Mouse (Mus musculus): Measurements from ENCODE around the gene Klhl22. TPM values are rescaled to one million over a fixed set of nuclear protein-coding genes. Genes with fewer than 3 reads are reported as not detected.

Klhl22 gene
- polyA plus RNA-seq (2014; fragmentation: Nextera tagmentation; extraction: Ambion mirVana): 48.0 and 58.1 TPM in 2 replicates

DNA sequence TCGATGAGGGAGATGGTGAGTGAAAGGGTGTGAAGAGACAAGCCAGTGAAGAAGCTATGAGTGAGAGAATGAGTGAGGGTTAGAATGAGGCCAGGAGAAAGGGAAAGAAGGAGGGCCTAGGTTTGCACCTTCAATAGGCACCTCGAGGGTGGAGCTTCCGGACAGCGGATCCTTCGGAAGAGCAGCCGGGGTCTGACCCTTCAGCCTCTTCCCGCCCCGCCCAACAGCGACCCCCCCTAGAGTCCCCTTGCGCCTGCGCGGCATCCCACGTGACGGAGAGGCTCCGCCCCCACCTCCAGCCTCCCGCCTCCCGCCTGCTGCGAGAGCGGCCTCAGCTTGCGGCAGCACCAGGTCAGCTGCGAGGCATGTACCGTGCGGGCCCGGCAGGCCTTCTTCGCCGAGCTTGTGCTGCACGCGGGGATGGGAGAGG is at the start of gene Klhl22:
TSS of gene Klhl22 (plus strand) at position 275 of the 430 bp plus-strand sequence.
- peak; percentile 93 for DNase-seq (ENCODE audit: low spot score)
- WGBS: 1% methylated on average over 26 of the region's 28 CpGs
- Histone ChIP-seq H3K9me3 (replicated peaks; ENCODE audit: control insufficient read depth, low read length) (no peaks in the 10 kb centered on the region), H3K27me3 (ENCODE audit: control insufficient read depth, insufficient read depth, low read length) (no peaks in the 10 kb centered on the region), H3K4me1 (ENCODE audit: control insufficient read depth, insufficient read depth, low read length) (peaks cover 4% of the 10 kb centered on the region), H3K4me2 (ENCODE audit: low read depth, low read length) (peak within 1 kb of the TSS; percentile 97), H3K9ac (replicated peaks; ENCODE audit: low read length) (peak within 1 kb of the TSS; percentile 93), H3K27ac (replicated peaks; ENCODE audit: low read depth, low read length) (0 out of 2 replicates have a peak within 1 kb of the TSS, but pooled peaks have one; percentile 28), H3K36me3 (replicated peaks; ENCODE audit: control insufficient read depth, insufficient read depth, low read depth, low read length) (no peaks in the 10 kb centered on the region), H3K4me3 (ENCODE audit: low read depth, low read length) (peak within 1 kb of the TSS; percentile 75)
- peak; percentile 91 for ATAC-seq (replicated peaks; ENCODE audit: insufficient number of reproducible peaks, low FRiP score, low TSS enrichment, low read depth)

DNA sequence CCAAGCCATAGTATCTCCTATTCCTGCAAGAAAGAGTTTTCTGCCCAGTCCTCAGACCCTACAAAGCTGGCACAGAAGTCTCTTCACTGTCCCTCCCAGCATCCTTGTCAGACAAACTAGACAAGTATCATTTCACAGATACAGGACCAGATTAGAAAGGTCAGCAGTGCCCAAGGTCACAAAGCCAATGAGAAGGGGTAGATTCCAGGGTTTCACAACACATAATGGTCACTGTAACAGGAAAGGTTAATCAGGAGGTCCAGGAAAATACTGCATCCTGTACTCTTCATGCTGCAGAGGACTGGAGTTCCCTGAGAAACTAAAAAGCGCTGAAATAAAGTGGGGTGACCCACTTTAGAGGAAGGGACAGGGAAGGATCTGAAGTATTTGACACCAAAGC is 41.6 kb upstream of the Klhl22 start:
- ATAC-seq (replicated peaks; ENCODE audit: insufficient number of reproducible peaks, low FRiP score, low TSS enrichment, low read depth) (no peak), DNase-seq (ENCODE audit: low spot score) (no peak)
- no peaks in the 10 kb centered on the region for H3K27me3 ChIP-seq (ENCODE audit: control insufficient read depth, insufficient read depth, low read length)

GRCm38 (mm10) chr16:17721114-17721808 is 38.2 kb upstream of the Klhl22 start:
- Histone ChIP-seq H3K9ac (replicated peaks; ENCODE audit: low read length) (no peak overlapping the region), H3K9me3 (replicated peaks; ENCODE audit: control insufficient read depth, low read length) (no peaks in the 10 kb centered on the region), H3K4me1 (ENCODE audit: control insufficient read depth, insufficient read depth, low read length) (no peaks in the 10 kb centered on the region), H3K4me2 (ENCODE audit: low read depth, low read length) (peak overlapping the region; percentile 60; the same call in 1 of the 2 replicates), H3K36me3 (replicated peaks; ENCODE audit: control insufficient read depth, insufficient read depth, low read depth, low read length) (no peaks in the 10 kb centered on the region), H3K27ac (replicated peaks; ENCODE audit: low read depth, low read length) (no peak overlapping the region), H3K27me3 (ENCODE audit: control insufficient read depth, insufficient read depth, low read length) (no peaks in the 10 kb centered on the region), H3K4me3 (ENCODE audit: low read depth, low read length) (no peak overlapping the region)
- 73% methylated on average over 9 of the region's 9 CpGs for WGBS
- ATAC-seq (replicated peaks; ENCODE audit: insufficient number of reproducible peaks, low FRiP score, low TSS enrichment, low read depth): no peak
- DNase-seq (ENCODE audit: low spot score): no peak

More for the DNA sequence above, 41.6 kb upstream of the Klhl22 start:
- WGBS: 90% methylated on average over 1 of the region's 1 CpGs
- Histone ChIP-seq H3K4me2 (ENCODE audit: low read depth, low read length) (no peak overlapping the region), H3K9me3 (replicated peaks; ENCODE audit: control insufficient read depth, low read length) (no peaks in the 10 kb centered on the region), H3K27ac (replicated peaks; ENCODE audit: low read depth, low read length) (no peak overlapping the region), H3K4me1 (ENCODE audit: control insufficient read depth, insufficient read depth, low read length) (no peaks in the 10 kb centered on the region), H3K4me3 (ENCODE audit: low read depth, low read length) (no peak overlapping the region), H3K9ac (replicated peaks; ENCODE audit: low read length) (no peak overlapping the region), H3K36me3 (replicated peaks; ENCODE audit: control insufficient read depth, insufficient read depth, low read depth, low read length) (no peaks in the 10 kb centered on the region)

GRCm38 (mm10) chr16:17721822-17722460 is 37.5 kb upstream of the Klhl22 start:
- 10% methylated on average over 10 of the region's 10 CpGs for whole genome bisulfite sequencing
- H3K27ac ChIP-seq (replicated peaks; ENCODE audit: low read depth, low read length): 0 out of 2 replicates have a peak overlapping the region, but pooled peaks have one; percentile 52
- H3K27me3 ChIP-seq (ENCODE audit: control insufficient read depth, insufficient read depth, low read length): no peaks in the 10 kb centered on the region
- H3K4me2 ChIP-seq (ENCODE audit: low read depth, low read length): peak overlapping the region; percentile 60
- H3K4me1 ChIP-seq (ENCODE audit: control insufficient read depth, insufficient read depth, low read length): no peaks in the 10 kb centered on the region
- peak overlapping the region; percentile 93 for H3K9ac ChIP-seq (replicated peaks; ENCODE audit: low read length)
- no peaks in the 10 kb centered on the region for H3K36me3 ChIP-seq (replicated peaks; ENCODE audit: control insufficient read depth, insufficient read depth, low read depth, low read length)
- DNase-seq (ENCODE audit: low spot score): no peak
- H3K9me3 ChIP-seq (replicated peaks; ENCODE audit: control insufficient read depth, low read length): no peaks in the 10 kb centered on the region
- no peak for ATAC-seq (replicated peaks; ENCODE audit: insufficient number of reproducible peaks, low FRiP score, low TSS enrichment, low read depth)
- peak overlapping the region; percentile 86 for H3K4me3 ChIP-seq (ENCODE audit: low read depth, low read length)

- no peaks in the 10 kb centered on the region for H3K4me1 ChIP-seq (ENCODE audit: control insufficient read depth, insufficient read depth, low read length)
- ATAC-seq (replicated peaks; ENCODE audit: insufficient number of reproducible peaks, low FRiP score, low TSS enrichment, low read depth) (peak; percentile 91), DNase-seq (ENCODE audit: low spot score) (peak; percentile 91)
- H3K36me3 ChIP-seq (replicated peaks; ENCODE audit: control insufficient read depth, insufficient read depth, low read depth, low read length): no peaks in the 10 kb centered on the region
- H3K4me2 ChIP-seq (ENCODE audit: low read depth, low read length): peak overlapping the region; percentile 60
- 2% methylated on average over 43 of the region's 44 CpGs for WGBS
- H3K27me3 ChIP-seq (ENCODE audit: control insufficient read depth, insufficient read depth, low read length): no peaks in the 10 kb centered on the region
- peak overlapping the region; percentile 93 for H3K9ac ChIP-seq (replicated peaks; ENCODE audit: low read length)
- peak overlapping the region; percentile 52; the same call in 1 of the 2 replicates for H3K27ac ChIP-seq (replicated peaks; ENCODE audit: low read depth, low read length)
- peak overlapping the region; percentile 86 for H3K4me3 ChIP-seq (ENCODE audit: low read depth, low read length)
- no peaks in the 10 kb centered on the region for H3K9me3 ChIP-seq (replicated peaks; ENCODE audit: control insufficient read depth, low read length)
Observed at GRCm38 (mm10) chr16:17722461-17723324, 36.7 kb upstream of the Klhl22 start.

GRCm38 (mm10) chr16:17723325-17723626 is 36.1 kb upstream of the Klhl22 start:
- Histone ChIP-seq H3K9me3 (replicated peaks; ENCODE audit: control insufficient read depth, low read length) (no peaks in the 10 kb centered on the region), H3K27ac (replicated peaks; ENCODE audit: low read depth, low read length) (no peak overlapping the region), H3K36me3 (replicated peaks; ENCODE audit: control insufficient read depth, insufficient read depth, low read depth, low read length) (no peaks in the 10 kb centered on the region), H3K4me2 (ENCODE audit: low read depth, low read length) (no peak overlapping the region), H3K27me3 (ENCODE audit: control insufficient read depth, insufficient read depth, low read length) (no peaks in the 10 kb centered on the region), H3K4me3 (ENCODE audit: low read depth, low read length) (no peak overlapping the region), H3K4me1 (ENCODE audit: control insufficient read depth, insufficient read depth, low read length) (no peaks in the 10 kb centered on the region), H3K9ac (replicated peaks; ENCODE audit: low read length) (no peak overlapping the region)
- whole genome bisulfite sequencing: 74% methylated on average over 1 of the region's 1 CpGs
- ATAC-seq (replicated peaks; ENCODE audit: insufficient number of reproducible peaks, low FRiP score, low TSS enrichment, low read depth): no peak
- no peak for DNase-seq (ENCODE audit: low spot score)

GRCm38 (mm10) chr16:17724448-17724847 is 35.0 kb upstream of the Klhl22 start:
- no peaks in the 10 kb centered on the region for H3K36me3 ChIP-seq (replicated peaks; ENCODE audit: control insufficient read depth, insufficient read depth, low read depth, low read length)
- 0 out of 2 replicates have a peak, but pooled peaks have one; percentile 30 for ATAC-seq (replicated peaks; ENCODE audit: insufficient number of reproducible peaks, low FRiP score, low TSS enrichment, low read depth)
- H3K27ac ChIP-seq (replicated peaks; ENCODE audit: low read depth, low read length): no peak overlapping the region
- H3K4me1 ChIP-seq (ENCODE audit: control insufficient read depth, insufficient read depth, low read length): no peaks in the 10 kb centered on the region
- no peak overlapping the region for H3K4me2 ChIP-seq (ENCODE audit: low read depth, low read length)
- 91% methylated on average over 3 of the region's 3 CpGs for WGBS
- no peaks in the 10 kb centered on the region for H3K27me3 ChIP-seq (ENCODE audit: control insufficient read depth, insufficient read depth, low read length)
- no peak overlapping the region for H3K9ac ChIP-seq (replicated peaks; ENCODE audit: low read length)
- DNase-seq (ENCODE audit: low spot score): no peak
- H3K4me3 ChIP-seq (ENCODE audit: low read depth, low read length): no peak overlapping the region
- no peaks in the 10 kb centered on the region for H3K9me3 ChIP-seq (replicated peaks; ENCODE audit: control insufficient read depth, low read length)
